Mouse (Mus musculus) kidney, embryonic 14.5 days (tissue): ENCODE measurements around the gene Zfp292. TPM values are rescaled to one million over a fixed set of nuclear protein-coding genes. Genes with fewer than 3 reads are reported as not detected.
"Not testable (repeated sequence)": the region's sequence is repeated elsewhere in the genome, so short reads cannot be mapped to it uniquely, and the experiment has no call there.

Source experiments
- ATAC-seq: fragments of 200-750 bp; cut with Nextera tagmentation; 2 replicates; pipeline ENCODE4 v1.8.0; 2017; ENCODE audit warnings: moderate number of reproducible peaks, mild to moderate bottlenecking, moderate TSS enrichment, moderate library complexity; ENCODE audit not compliant: low FRiP score, low TSS enrichment
- H3K27ac ChIP-seq: fragments of 300-500 bp; sonication (generic); 2 replicates; pipeline ENCODE4 v1.5.1; 2014; ENCODE audit warnings: low read depth, mild to moderate bottlenecking, low read length, moderate library complexity, mixed read lengths
- H3K27me3 ChIP-seq: fragments of 300-500 bp; sonication (generic); 2 replicates; pipeline ENCODE4 v1.6.1; 2014; ENCODE audit warnings: mild to moderate bottlenecking, low read length; ENCODE audit not compliant: control insufficient read depth, insufficient read depth
- H3K36me3 ChIP-seq: fragments of 300-500 bp; sonication (generic); 2 replicates; pipeline ENCODE4 v1.6.1; 2014; ENCODE audit warnings: low read length, mixed read lengths; ENCODE audit not compliant: control insufficient read depth, insufficient read depth
- H3K4me1 ChIP-seq: fragments of 300-500 bp; sonication (generic); 2 replicates; pipeline ENCODE4 v1.6.1; 2014; ENCODE audit warnings: low read length, mixed read lengths; ENCODE audit not compliant: control insufficient read depth, insufficient read depth
- H3K4me2 ChIP-seq: fragments of 300-500 bp; sonication (generic); replicated peaks from 2 replicates; pipeline ENCODE4 v1.6.1; 2014; ENCODE audit warnings: low read depth, mild to moderate bottlenecking, low read length
- H3K4me3 ChIP-seq: fragments of 300-500 bp; sonication (generic); 2 replicates; pipeline ENCODE4 v1.5.1; 2014; ENCODE audit warnings: mild to moderate bottlenecking, low read length
- H3K9ac ChIP-seq: fragments of 300-500 bp; sonication (generic); 2 replicates; pipeline ENCODE4 v1.6.1; 2014; ENCODE audit warnings: low read depth, mild to moderate bottlenecking, low read length, moderate library complexity
- H3K9me3 ChIP-seq: fragments of 300-500 bp; sonication (generic); 2 replicates; pipeline ENCODE4 v1.6.1; 2016; ENCODE audit warnings: low read length; ENCODE audit not compliant: control insufficient read depth
- WGBS: fragments of 180-500 bp; shearing (Covaris S2); extraction: QIAGEN DNeasy Blood & Tissue Kit; methylation state at CpG from one replicate; pipeline ENCODE4 v1.1.7; 2014; 5-methylcytosine and 5-hydroxymethylcytosine counted together
- polyA plus RNA-seq: library from polyadenylated mRNA; unstranded; fragments of >200 nt; fragmentation: Nextera tagmentation; extraction: Ambion mirVana; gene quantifications from 2 replicates; pipeline ENCODE4 v1.2.1, GENCODE M21; 2014

The Zfp292 gene
- polyA plus RNA-seq, 1 experiment from 2014 or later, result 26.8 TPM

DNA sequence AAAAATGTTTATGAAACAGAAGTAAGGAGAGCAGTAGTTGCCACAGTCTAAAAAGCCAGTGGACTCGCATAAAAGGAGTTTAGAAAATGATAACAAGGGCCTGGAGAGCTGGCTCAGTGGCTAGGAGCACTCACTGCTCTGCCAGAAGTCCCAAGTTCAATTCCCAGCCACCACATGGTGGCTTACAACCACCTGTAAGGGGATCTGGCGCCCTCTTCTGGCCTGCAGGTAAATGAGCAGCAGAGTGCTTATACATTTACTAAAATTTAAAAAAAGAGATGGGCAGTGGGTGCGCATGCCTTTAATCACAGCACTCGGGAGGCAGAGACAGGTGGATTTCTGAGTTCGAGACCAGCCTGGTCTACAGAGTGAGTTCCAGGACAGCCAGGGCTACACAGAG, 22.6 kb upstream of the Zfp292 start:
- Histone ChIP-seq H3K9ac (no peak overlapping the region), H3K4me3 (no peak overlapping the region), H3K9me3 (no peaks in the 10 kb centered on the region), H3K4me1 (no peaks in the 10 kb centered on the region), H3K4me2 (no peak overlapping the region), H3K27ac (no peak overlapping the region), H3K36me3 (no peaks in the 10 kb centered on the region), H3K27me3 (no peaks in the 10 kb centered on the region)
- WGBS, result 68% methylated on average over 5 of the region's 5 CpGs
- no peak for ATAC-seq

DNA sequence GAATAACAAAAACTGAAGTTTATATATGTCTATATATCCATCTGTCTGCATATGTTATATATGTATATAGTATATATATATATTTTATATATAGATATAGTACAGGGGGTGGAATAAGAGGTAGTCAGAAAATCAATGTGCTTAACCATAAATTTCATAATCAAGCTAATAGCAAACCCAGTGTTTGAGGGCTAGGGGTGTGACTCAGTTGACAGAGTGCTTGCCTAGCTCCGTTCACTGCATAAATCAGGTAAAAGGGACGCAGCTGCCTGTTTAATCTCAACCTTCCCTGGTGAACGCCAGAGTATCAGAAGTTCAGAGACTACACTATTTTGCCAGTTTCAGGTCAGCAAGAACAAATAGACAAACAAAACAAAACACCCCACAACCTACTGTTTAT, 18.8 kb upstream of the Zfp292 start:
- H3K4me2 ChIP-seq, H3K9ac ChIP-seq, H3K36me3 ChIP-seq, H3K9me3 ChIP-seq, H3K4me3 ChIP-seq, H3K27me3 ChIP-seq, H3K27ac ChIP-seq, H3K4me1 ChIP-seq, ATAC-seq: not testable (repeated sequence)
- 33% methylated on average over 3 of the region's 3 CpGs for WGBS

DNA sequence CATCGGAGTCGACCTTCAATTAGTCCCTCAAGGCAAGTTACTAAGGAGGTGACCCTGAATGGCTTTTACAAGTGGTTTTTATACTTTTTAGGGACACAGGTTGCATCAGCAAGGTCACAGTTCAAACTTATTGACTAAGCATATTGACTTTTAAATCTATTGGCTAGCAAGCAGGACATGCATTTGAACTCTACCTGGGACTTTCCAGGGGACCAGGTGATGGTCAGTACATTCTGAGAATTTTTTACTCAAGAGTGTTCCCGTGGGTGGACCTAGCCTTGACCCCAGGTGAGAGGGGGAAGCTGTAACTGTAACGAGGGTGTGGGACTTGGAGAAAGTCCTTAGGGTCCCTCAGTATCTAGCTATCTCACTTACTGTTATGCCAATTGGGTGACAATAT, 18.4 kb upstream of the Zfp292 start:
- no peaks in the 10 kb centered on the region for H3K9me3 ChIP-seq
- H3K4me2 ChIP-seq, result no peak overlapping the region
- H3K27ac ChIP-seq, result no peak overlapping the region
- WGBS, result 84% methylated on average over 4 of the region's 4 CpGs
- H3K27me3 ChIP-seq, result no peaks in the 10 kb centered on the region
- no peaks in the 10 kb centered on the region for H3K36me3 ChIP-seq
- no peak overlapping the region for H3K9ac ChIP-seq
- H3K4me1 ChIP-seq, result no peaks in the 10 kb centered on the region
- H3K4me3 ChIP-seq, result no peak overlapping the region
- no peak for ATAC-seq

DNA sequence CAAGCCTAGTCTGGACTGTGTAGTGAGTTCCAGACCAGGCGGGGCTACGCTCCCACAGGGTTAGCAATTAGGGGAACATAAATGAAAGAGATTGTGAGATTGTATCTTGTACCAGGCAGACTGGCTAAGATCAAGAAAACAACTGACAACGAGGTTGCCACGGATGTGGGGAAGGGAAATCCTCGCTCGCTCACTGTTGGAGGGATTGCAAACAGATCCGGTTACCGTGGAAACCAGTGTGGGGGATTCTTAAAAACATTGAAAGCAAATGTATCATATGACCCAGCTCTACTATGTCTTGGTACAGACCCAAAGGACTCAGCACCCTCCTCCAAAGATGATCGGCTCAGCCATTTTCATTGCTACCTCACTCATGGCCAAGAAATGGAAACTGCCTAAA, 17.4 kb upstream of the Zfp292 start:
- no peak overlapping the region for H3K4me2 ChIP-seq
- H3K4me3 ChIP-seq, result no peak overlapping the region
- no peaks in the 10 kb centered on the region for H3K27me3 ChIP-seq
- no peaks in the 10 kb centered on the region for H3K9me3 ChIP-seq
- no peak overlapping the region for H3K9ac ChIP-seq
- H3K27ac ChIP-seq, result no peak overlapping the region
- WGBS, result 44% methylated on average over 9 of the region's 9 CpGs
- H3K36me3 ChIP-seq, result no peaks in the 10 kb centered on the region
- 0 out of 2 replicates have a peak, but pooled peaks have one; percentile 43 for ATAC-seq
- H3K4me1 ChIP-seq, result no peaks in the 10 kb centered on the region

DNA sequence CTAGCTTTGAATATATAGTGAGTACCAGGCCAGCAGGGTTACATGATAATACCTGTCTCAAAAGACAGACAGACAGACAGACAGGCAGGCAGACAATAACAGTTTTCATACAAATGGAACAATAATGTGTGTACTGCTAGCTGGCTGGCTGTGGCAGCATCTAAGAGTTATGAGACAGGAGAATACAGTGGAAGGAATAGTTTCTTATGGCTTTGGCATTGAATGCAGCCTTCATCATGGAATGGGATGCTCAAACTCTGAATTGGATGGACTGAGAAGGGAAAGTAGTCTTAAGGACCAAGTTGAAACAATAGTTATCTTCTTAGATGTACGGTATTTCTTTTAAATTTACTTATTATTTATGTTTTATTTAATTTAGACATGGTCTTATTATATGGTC, 16.6 kb upstream of the Zfp292 start:
- Histone ChIP-seq H3K4me1 (no peaks in the 10 kb centered on the region), H3K27me3 (no peaks in the 10 kb centered on the region), H3K9me3 (no peaks in the 10 kb centered on the region), H3K36me3 (no peaks in the 10 kb centered on the region), H3K4me3 (no peak overlapping the region), H3K4me2 (no peak overlapping the region), H3K27ac (no peak overlapping the region), H3K9ac (no peak overlapping the region)
- WGBS, result 91% methylated on average over 1 of the region's 1 CpGs
- ATAC-seq, result no peak

DNA sequence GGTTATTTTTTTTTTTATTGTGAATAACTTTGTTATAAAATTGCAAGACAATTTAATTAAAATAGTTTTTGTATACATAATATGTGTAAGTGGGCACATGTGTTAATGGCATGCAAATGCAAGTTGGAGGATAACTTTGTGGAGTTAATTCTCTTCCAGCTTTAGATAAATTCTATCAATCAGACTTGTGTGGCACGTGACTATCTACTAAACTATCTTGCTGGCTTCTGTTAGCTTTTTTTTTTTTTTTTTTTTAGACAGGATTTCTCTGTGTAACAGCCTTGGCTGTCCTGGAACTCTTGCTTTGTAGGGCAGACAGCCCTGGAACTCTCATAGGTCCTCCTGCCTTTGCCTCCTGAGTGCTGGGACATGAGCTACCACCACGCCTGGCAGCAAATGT, 15.7 kb upstream of the Zfp292 start:
- H3K27ac ChIP-seq, result no peak overlapping the region
- no peak overlapping the region for H3K4me3 ChIP-seq
- no peak overlapping the region for H3K9ac ChIP-seq
- no peaks in the 10 kb centered on the region for H3K36me3 ChIP-seq
- H3K4me1 ChIP-seq, result no peaks in the 10 kb centered on the region
- H3K27me3 ChIP-seq, result no peaks in the 10 kb centered on the region
- WGBS, result 71% methylated on average over 2 of the region's 2 CpGs
- H3K9me3 ChIP-seq, result no peaks in the 10 kb centered on the region
- no peak overlapping the region for H3K4me2 ChIP-seq
- ATAC-seq, result no peak

DNA sequence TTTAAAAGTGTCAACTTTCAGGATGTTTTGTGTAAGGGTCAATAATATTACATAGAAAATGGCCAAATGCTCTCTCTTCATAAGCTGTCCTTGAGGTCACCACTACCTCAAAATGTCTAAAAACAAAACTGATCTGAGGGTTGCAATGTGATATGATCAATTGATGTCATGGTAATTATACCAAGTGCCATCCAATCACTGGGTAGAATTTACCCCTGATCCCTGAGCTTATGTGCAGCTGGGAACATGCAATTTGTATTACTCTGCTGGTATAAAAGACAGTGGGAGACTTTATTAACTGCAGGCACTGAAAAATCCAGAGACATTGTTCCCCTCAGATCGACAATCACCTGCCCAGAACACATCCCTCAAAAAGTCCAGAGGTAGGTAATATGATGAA, 10.7 kb upstream of the Zfp292 start, which contains the start of gene Cga:
TSS of gene Cga (plus strand) at position 301 of the 400 bp plus-strand sequence.
- no peaks in the 10 kb centered on the region for H3K9me3 ChIP-seq

DNA sequence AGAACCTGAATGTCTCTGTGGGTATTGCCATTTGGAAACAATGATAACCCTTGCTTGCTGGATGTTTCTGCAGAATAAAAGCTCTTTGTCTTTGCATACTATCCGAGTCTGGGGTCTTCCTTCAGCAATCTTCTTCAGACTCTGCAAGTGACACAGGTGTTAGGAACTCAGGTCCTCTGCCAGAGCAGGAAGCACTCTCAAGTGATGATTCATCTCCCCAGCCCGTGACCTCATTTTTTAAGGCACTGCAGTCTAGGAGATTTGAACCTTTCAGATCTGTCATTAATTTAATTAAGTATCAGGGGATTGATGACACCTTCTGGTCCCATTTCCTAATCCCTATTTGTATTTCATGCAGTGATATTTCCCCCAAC, 7.0 kb upstream of the Zfp292 start:
- Histone ChIP-seq H3K27ac (no peak overlapping the region), H3K4me3 (no peak overlapping the region), H3K9ac (no peak overlapping the region), H3K36me3 (no peaks in the 10 kb centered on the region), H3K4me1 (0 out of 2 replicates have a peak, but pooled peaks cover 3% of the 10 kb centered on the region), H3K4me2 (no peak overlapping the region), H3K9me3 (no peaks in the 10 kb centered on the region), H3K27me3 (peaks cover 21% of the 10 kb centered on the region)
- no peak for ATAC-seq
- WGBS, result 20% methylated on average over 2 of the region's 2 CpGs

More for the DNA sequence above, 10.7 kb upstream of the Zfp292 start, which contains the start of gene Cga:
- Histone ChIP-seq H3K27me3 (peaks cover 17% of the 10 kb centered on the region), H3K4me3 (no peak within 1 kb of the TSS), H3K4me1 (0 out of 2 replicates have a peak, but pooled peaks cover 3% of the 10 kb centered on the region), H3K9ac (no peak within 1 kb of the TSS), H3K4me2 (no peak within 1 kb of the TSS), H3K36me3 (no peaks in the 10 kb centered on the region), H3K27ac (no peak within 1 kb of the TSS)
- no peak for ATAC-seq
- 83% methylated on average over 1 of the region's 1 CpGs for WGBS

DNA sequence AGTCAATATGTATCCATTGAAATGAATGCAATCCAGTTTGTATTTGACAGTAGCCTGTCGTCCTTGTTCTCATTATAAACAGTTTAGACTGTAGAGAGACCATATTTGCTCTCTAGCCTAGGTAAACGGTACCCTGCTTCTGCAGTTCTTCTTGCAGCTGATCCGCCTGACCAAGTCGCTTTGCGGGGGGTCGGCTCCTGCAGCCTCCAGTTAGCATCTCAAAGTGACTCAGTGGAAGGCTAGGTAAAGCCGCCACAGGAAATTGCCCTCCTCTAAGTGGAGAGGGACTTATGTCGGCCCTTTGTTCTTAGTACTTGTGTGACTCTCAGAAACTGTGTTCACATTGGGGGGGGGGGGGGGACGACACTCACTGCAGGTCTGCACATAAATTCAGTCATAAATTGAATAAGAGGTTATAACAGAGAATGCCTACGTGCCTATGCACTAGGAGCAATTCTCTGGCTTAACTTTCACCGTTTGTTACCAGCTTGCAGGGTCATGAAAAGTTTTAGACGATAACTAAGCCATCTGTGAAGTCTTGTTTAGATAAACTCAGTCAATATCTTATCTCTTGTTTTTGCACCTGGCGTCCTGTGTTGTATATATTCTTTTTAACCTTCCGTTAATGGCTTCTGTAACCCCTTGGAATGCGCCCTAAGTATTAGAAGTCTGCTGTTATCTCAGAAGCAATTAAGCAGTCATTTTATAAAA, 6.5 kb upstream of the Zfp292 start:
- ATAC-seq, result no peak
- WGBS, result 6% methylated on average over 15 of the region's 15 CpGs

More for the DNA sequence above, 6.5 kb upstream of the Zfp292 start:
- Histone ChIP-seq H3K4me2 (no peak overlapping the region), H3K27me3 (peaks cover 21% of the 10 kb centered on the region), H3K9me3 (no peaks in the 10 kb centered on the region), H3K4me1 (0 out of 2 replicates have a peak, but pooled peaks cover 3% of the 10 kb centered on the region), H3K9ac (no peak overlapping the region), H3K27ac (no peak overlapping the region), H3K4me3 (no peak overlapping the region), H3K36me3 (no peaks in the 10 kb centered on the region)
